ENCODE assay signal across 8 mouse cellular contexts in genomic region chr7:127386641-127387392, GRCm38 (mm10). TPM values are rescaled to one million over a fixed set of nuclear protein-coding genes. Genes with fewer than 3 reads are reported as not detected.
DNase-seq lines count a peak whose midpoint lies in the region; ATAC-seq and TF ChIP-seq lines count a peak whose summit lies in the region.

TSS of gene 9130019O22Rik (minus strand) at chr7:127387166.

- H3K9ac ChIP-seq in heart, embryonic 12.5 days: peak within 1 kb of the TSS; percentile 83
- peak within 1 kb of the TSS; percentile 65 for H3K9ac ChIP-seq in kidney, postnatal 0 days (ENCODE audit: low read depth, low read length)
- peak within 1 kb of the TSS; percentile 87 for H3K9ac ChIP-seq in liver, adult 2 months (ENCODE audit: low read depth, low read length)

- H3K79me2 ChIP-seq in liver, adult 2 months (ENCODE audit: control insufficient read depth, insufficient read depth, low read length): no peaks in the 10 kb centered on the region

- H3K4me3 ChIP-seq in brown adipose tissue, adult 24 weeks (ENCODE audit: insufficient read depth, low read depth, low read length): peak within 1 kb of the TSS; percentile 83
- peak within 1 kb of the TSS; percentile 62 for H3K4me3 ChIP-seq in heart, embryonic 12.5 days
- H3K4me3 ChIP-seq in kidney, postnatal 0 days (replicated peaks; ENCODE audit: low read depth, low read length): peak within 1 kb of the TSS; percentile 49
- peak within 1 kb of the TSS; percentile 83 for H3K4me3 ChIP-seq in liver, adult 2 months (ENCODE audit: insufficient read depth, low read depth, low read length)

- H3K27ac ChIP-seq in brown adipose tissue, adult 24 weeks (replicated peaks; ENCODE audit: low read depth, low read length): peak within 1 kb of the TSS; percentile 61; the same call in 1 of the 2 replicates
- no peak within 1 kb of the TSS for H3K27ac ChIP-seq in heart, embryonic 12.5 days (ENCODE audit: poor library complexity, severe bottlenecking)
- H3K27ac ChIP-seq in kidney, postnatal 0 days: 0 out of 2 replicates have a peak within 1 kb of the TSS, but pooled peaks have one; percentile 50
- H3K27ac ChIP-seq in liver, adult 2 months (replicated peaks; ENCODE audit: insufficient read depth, low read depth, low read length): peak within 1 kb of the TSS; percentile 55

- TF ChIP-seq CTCF in kidney, postnatal 0 days (IDR thresholded peaks at IDR 0.05; ENCODE audit: low read depth): no peak
- TF ChIP-seq CTCF in liver, adult 2 months (IDR thresholded peaks at IDR 0.05; ENCODE audit: low read depth, low read length): no peak

- DNase-seq in CD4-positive, CD25-positive, alpha-beta regulatory T cell, adult 2 months (ENCODE audit: low read depth, low spot score): peak; percentile 95
- peak; percentile 93 for DNase-seq in kidney, postnatal 0 days (ENCODE audit: low spot score)
- DNase-seq in liver, adult 2 months (ENCODE audit: extremely low read depth, low read depth, low spot score): peak; percentile 85
- peak; percentile 90 to 93 for DNase-seq in spleen, postnatal 36 days (ENCODE audit: low spot score in 2 of 2)

- 0 out of 2 replicates have a peak, but pooled peaks have one; percentile 46 for TF ChIP-seq POLR2A in liver, adult 2 months (IDR thresholded peaks at IDR 0.05; ENCODE audit: extremely low read depth, insufficient read depth, low read length)

- peaks cover 2% of the 10 kb centered on the region; the same call in 1 of the 2 replicates for H3K4me1 ChIP-seq in brown adipose tissue, adult 24 weeks (ENCODE audit: control insufficient read depth, insufficient read depth, insufficient read length, low read length)
- peaks cover 13% of the 10 kb centered on the region for H3K4me1 ChIP-seq in heart, embryonic 12.5 days (replicated peaks)
- H3K4me1 ChIP-seq in kidney, postnatal 0 days (replicated peaks; ENCODE audit: insufficient read depth, low read length): no peaks in the 10 kb centered on the region
- H3K4me1 ChIP-seq in liver, adult 2 months (ENCODE audit: control insufficient read depth, insufficient read depth, low read length): peaks cover 5% of the 10 kb centered on the region; the same call in 1 of the 2 replicates

- H3K9me3 ChIP-seq in heart, embryonic 12.5 days (replicated peaks): peaks cover 7% of the 10 kb centered on the region; the same call in 1 of the 2 replicates
- no peaks in the 10 kb centered on the region for H3K9me3 ChIP-seq in kidney, postnatal 0 days (replicated peaks; ENCODE audit: low read length)

- peaks cover 47% of the 10 kb centered on the region for H3K36me3 ChIP-seq in heart, embryonic 12.5 days
- 0 out of 2 replicates have a peak, but pooled peaks cover 3% of the 10 kb centered on the region for H3K36me3 ChIP-seq in kidney, postnatal 0 days (ENCODE audit: insufficient read depth, low read length)
- H3K36me3 ChIP-seq in liver, adult 2 months (ENCODE audit: control insufficient read depth, insufficient read depth, low read length): no peaks in the 10 kb centered on the region

- H3K4me2 ChIP-seq in heart, embryonic 12.5 days: peak within 1 kb of the TSS; percentile 91
- peak within 1 kb of the TSS; percentile 71 for H3K4me2 ChIP-seq in kidney, postnatal 0 days (ENCODE audit: low read length)

- peak; percentile 90 for ATAC-seq in erythroid progenitor cell, adult 5-6 weeks (replicated peaks; ENCODE audit: low FRiP score, poor library complexity, severe bottlenecking)
- ATAC-seq in heart, embryonic 12.5 days (ENCODE audit: insufficient number of reproducible peaks, low FRiP score): peak; percentile 89
- peak; percentile 82 for ATAC-seq in kidney, postnatal 0 days (replicated peaks; ENCODE audit: low FRiP score, low read depth)
- peak; percentile 90 for ATAC-seq in monocyte, adult 5-6 weeks (replicated peaks; ENCODE audit: insufficient number of reproducible peaks, low FRiP score, low TSS enrichment, poor library complexity, severe bottlenecking)

- no peaks in the 10 kb centered on the region for H3K27me3 ChIP-seq in heart, embryonic 12.5 days (replicated peaks)
- no peaks in the 10 kb centered on the region for H3K27me3 ChIP-seq in kidney, postnatal 0 days (ENCODE audit: insufficient read depth, low read length)
- H3K27me3 ChIP-seq in liver, adult 2 months (ENCODE audit: control insufficient read depth, insufficient read depth, low read length): no peaks in the 10 kb centered on the region

- WGBS in heart, embryonic 12.5 days: 10% methylated on average over 38 of the region's 38 CpGs
- 20% methylated on average over 38 of the region's 38 CpGs for WGBS in kidney, postnatal 0 days
- WGBS in liver, adult 2 months: 5% methylated on average over 38 of the region's 38 CpGs

RNA-seq across cellular contexts. Expression of gene 9130019O22Rik, which starts in this region (rescaled TPM):
- 1.0 and 1.4 TPM in 2 replicates for polyA plus RNA-seq in brown adipose tissue, adult 24 weeks (2012; ENCODE audit: insufficient read depth, insufficient read length, missing spikeins)
- total RNA-seq in erythroid progenitor cell, adult 5-6 weeks (2015; ENCODE audit: low replicate concordance): 1.1 TPM in 1 of 2 replicates, not detected in the other
- total RNA-seq in erythroid progenitor cell, adult 5-6 weeks (2017; ENCODE audit: low replicate concordance): 0.26 TPM in 1 of 2 replicates, not detected in the other
- 3.4 and 3.9 TPM in 2 replicates for polyA plus RNA-seq in heart, embryonic 12.5 days (2016; fragmentation: Nextera tagmentation; extraction: Ambion mirVana)
- 4.8 and 5.6 TPM in 2 replicates for polyA plus RNA-seq in kidney, postnatal 0 days (2015; fragmentation: Nextera tagmentation; extraction: Ambion mirVana)
- total RNA-seq in liver, adult 2 months (2014; rRNA removed): 2.0 and 2.3 TPM in 2 replicates
- 1.6 and 2.0 TPM in 2 replicates for polyA plus RNA-seq in liver, adult 2 months (2012; rRNA removed)
- 0.95 to 4.5 TPM (median 2.6 TPM) in 3 replicates for total RNA-seq in monocyte, adult 5-6 weeks (2017)
